Mouse (Mus musculus): ENCODE results near the gene Myadml2.

Gene Myadml2

DNA sequence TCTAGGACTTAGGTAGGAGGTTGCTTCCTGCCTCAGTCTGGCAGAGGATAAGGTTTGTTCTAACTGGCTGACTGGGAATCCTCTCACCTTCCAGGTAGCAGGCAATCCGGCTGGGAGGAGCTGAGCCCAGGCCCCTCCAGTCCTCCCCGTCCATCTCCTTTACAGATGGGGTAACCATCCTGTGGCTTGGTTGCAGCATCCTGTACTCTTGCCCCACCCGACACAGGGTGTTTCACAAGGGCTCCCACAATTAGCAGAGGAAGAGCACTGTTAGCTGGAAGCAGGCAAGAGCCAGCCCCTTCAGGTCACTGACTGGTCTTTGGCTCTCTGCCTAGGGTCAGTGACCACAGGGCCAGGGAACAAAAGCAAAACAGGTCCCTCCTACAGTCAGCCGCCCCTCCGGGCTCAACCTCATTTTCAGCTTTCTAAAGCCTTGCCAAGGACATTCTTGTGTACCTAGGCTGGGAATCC is 17.5 kb downstream of the Myadml2 start:
- DNase-seq (ENCODE audit: low spot score in 2 of 2), result peak in 1 of 2 experiments; percentile 35

DNA sequence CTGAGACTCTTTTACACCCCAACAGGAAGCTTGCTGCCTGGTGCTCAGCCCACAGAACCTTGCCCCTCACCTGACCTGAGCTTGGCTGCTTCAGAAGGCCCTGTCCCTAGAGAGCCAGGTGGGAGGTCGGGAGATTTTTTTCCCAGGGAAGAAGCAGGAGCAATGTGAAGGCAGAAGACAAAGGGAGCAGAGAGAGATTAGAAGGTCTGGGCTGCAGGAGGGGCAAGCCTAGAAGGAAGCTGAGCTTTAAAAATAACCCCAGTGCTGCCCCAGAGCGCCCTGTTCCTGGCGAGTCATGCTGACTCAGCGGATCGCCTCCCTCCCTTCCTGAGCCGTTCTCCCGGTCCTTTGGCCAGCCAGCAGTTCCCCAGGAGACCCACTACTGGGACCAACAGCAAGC is 18.0 kb downstream of the Myadml2 start:
- no peak for DNase-seq (ENCODE audit: low spot score in 2 of 2)

DNA sequence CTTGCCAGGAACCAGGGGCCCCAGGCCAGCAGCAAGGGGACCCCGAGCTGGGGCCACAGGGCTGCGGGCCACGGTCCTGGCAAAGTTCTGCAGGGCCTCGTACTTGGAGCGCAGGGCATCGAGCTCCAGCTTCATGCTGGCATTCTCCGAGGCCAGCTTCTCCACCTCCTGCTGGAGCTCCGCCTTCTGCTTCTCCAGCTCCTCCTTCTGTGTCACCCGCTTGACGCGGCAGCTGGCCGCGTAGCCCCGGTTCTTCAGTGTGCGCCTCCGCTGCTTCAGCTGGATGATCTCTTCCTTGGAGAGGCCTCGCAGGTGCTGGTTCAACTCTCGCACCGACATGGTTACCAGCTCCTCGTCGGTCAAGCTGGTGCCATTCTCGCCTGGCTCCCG is 18.6 kb downstream of the Myadml2 start:
- no peak for DNase-seq (ENCODE audit: low spot score in 2 of 2)

DNA sequence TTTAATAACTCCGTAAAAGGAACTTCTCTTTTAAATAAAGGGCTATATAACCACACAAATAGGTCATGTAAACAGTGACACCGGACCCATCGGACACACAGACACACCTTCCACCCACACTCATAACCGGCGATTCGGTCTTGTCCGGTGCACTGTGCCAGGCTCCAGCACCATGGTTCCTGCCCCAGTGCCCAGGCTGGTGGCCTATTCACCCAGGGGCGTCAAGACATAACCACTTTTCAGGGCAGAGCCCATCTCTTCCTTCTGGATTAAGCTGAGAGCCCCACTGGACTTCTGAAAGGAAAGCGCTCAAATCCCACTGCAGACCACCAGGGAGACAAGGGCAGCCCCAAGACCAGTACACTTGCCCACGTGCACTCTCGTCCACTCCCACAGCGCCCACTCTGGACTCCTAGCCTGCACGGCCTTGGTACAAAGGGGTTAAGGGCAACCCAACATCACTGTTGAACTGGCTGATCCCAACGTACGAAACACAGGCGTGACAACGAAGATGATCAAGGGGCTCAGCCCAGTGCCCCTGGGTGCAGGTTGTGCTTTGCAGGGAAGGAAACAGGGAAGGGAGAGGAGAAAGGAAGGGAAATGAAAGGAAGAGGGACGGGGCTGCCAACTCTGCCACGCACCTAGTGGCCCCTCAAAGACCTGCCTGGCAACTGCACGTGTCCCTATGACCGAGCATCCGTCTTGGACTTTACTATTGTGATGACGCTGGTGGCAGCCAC is 19.2 kb downstream of the Myadml2 start:
- peak in 1 of 2 experiments; percentile 28 for DNase-seq (ENCODE audit: low spot score in 2 of 2)

DNA sequence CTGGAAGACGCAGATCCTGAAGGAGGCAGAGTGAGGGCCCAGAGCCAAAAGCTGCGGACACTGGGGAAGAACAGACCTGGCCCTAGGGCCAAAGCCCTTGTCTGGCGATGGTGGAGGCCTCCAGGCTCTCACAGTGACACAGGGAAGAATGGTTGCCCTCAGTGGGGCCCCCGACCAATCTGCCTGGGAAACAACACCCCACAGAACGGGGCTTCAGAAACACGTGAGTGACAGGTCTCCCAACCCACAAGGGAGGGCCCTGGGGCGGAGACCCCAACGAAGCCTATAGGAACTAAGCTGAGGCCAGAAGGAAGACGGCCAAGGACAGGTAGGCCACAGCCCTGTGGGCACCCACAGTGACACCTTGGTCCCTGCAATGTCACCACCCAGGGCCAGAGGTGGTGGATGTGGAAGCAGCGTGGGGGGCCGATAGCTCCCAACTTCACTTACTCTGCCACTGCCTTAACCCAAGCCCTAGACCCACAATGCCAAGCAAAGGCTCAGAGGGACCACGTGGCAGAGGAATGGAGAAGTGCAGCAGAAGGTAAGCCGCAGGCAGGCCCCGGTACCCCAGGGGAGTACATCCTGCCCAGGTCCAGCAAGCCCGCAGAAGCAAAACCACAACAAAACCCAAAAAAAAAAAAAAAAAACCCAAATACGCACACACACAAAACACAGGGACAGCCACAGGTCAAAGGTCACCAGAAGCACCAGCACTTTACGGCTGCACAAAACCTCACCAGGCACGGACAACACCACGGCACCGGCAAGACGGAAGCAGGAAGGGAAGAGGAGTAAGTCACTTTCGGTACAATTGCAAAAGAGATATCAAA is 20.3 kb downstream of the Myadml2 start:
- DNase-seq (ENCODE audit: low spot score in 2 of 2), result peak in 1 of 2 experiments; percentile 44

DNA sequence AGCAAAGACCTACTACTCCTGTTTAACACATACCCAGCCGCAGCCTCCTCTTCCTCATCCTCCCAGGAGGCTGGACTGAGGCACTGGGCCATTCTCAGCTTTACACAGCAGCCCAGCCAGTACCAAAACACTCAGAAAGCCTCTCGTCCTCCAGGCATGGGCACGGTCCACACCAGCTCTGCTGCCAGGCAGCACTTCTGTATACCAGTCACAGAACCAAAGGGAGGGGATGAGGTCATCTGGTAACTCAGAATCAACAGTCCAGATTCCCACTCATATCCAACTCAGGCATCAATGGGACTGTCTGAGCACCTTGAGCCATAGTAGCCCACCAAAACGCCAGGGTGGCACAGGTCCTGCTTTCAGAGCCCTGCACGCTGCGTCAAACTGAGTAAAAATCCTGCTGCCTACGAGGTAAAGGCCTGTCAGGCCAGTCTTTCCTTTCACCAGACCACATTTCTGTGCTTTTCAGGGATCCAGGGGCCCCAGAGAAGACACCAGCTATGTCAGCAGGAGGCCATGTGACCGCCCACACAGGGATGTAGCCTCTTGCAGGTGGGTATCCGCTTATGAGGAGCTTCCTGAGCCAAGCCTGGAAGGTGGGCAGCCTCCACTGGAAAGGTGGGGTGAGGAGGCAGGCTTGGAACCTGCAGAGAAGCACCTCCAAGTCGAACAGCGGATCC is 21.0 kb downstream of the Myadml2 start:
- peak in 1 of 2 experiments; percentile 22 for DNase-seq (ENCODE audit: low spot score in 2 of 2)

DNA sequence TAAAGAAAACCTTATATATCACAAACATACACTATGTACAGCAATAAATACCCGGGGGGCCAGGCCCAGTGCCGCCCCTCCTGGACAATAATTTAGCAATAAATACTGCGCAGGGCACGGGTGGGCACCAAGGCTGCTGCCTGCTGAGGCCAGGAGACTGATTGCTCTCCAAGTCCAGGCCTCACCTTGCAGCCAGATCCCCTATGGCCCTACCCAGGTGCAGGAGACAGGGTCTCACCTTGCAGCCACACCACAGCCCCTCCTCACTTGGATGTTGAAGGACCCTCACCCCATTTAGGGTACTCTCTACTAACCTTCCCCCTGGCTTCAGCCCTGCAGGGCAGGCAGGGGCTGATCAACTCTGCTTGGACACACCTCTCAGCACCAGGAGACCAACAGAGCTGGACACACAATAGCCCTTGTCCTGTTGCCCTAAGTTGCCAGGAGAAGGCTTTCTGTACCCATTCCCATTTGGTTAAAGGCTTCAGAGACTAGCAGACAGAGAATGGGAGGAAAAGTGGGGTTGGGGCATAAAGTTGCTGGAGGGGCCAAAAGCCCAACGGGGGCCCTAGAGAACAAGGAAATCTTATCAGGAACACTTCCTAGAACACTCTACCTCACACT is 22.7 kb downstream of the Myadml2 start, which contains the start of gene Sirt7:
Gene Sirt7 (minus strand): TSS at position 89 of the 624 bp plus-strand sequence.
- DNase-seq (ENCODE audit: low spot score in 2 of 2), result no peak

DNA sequence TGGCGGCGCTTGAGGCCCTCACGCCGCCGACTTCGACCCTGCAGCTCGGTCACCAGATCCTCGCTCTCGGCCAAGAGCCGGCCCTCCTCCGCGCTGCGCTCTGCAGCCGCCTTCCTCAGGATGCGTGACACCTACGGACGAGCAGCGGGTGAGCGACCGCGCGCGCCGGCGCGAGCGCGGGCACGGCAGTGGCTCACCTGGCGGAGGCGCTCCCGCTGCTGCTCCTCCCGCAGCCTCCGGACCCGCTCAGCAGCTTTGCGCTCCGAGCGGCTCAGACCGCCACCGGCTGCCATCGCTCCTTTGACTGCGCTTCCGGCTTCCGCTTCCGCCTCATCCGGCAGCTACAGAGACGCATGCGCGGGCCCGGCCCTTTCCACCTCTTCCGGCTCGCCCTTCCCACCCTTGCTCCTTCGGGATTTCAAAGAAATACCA is 23.3 kb downstream of the Myadml2 start:
- peak; percentile 92 to 93 for DNase-seq (ENCODE audit: low spot score in 2 of 2)

DNA sequence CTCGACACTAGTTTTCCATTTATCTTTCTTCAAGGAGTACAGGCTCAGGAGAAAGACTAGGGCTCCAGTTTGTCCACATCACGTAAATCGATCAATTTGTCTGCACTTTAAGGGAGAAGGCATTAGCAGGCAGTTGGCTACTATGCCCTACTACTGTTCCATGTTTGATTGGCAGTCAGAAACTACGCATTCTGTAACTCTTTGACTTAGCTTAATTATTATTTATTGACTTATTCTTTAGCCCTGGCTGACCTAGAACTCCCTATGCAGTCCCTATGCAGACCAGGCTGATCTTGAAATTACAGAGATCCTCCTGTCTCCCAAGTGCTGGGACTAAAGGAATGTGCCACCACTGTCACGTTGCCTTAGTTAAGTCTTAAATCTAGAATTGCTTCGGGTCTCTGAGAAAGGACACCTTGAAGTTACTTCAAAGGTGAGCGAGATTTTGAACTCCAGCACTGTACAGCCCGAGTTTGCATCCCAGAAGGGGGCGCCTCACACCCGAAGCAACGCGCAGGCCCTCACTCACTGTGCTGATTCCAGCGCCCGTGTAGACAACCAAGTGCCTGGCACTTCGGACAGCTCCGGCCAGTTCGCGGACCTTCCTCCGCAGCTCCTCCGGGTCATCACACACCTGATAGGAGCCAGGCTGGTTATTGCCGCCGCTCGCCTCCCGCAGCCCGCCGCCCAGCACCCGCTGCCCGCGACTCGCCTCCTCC is 23.8 kb downstream of the Myadml2 start:
- DNase-seq (ENCODE audit: low spot score in 2 of 2), result peak; percentile 75 to 79

DNA sequence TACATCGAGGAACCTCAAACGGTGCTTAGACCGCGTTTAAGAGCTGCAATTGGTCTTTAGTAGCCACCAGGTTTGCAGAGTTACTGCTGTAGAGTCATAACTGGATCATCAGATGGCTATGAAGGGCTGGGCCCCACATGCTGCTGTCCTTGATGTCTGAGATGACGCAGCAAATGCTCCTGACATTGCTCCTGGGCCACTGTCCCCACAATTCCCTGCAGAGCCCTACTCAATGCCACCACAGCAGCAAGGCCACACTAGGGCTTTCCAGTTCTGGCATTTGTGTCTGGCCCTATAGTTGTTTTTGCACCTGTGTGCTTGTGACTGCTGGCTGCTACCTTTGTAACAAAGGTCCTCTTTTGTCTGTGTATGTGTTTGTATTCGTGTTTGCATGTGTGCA is 25.2 kb downstream of the Myadml2 start:
- DNase-seq (ENCODE audit: low spot score in 2 of 2), result no peak

DNA sequence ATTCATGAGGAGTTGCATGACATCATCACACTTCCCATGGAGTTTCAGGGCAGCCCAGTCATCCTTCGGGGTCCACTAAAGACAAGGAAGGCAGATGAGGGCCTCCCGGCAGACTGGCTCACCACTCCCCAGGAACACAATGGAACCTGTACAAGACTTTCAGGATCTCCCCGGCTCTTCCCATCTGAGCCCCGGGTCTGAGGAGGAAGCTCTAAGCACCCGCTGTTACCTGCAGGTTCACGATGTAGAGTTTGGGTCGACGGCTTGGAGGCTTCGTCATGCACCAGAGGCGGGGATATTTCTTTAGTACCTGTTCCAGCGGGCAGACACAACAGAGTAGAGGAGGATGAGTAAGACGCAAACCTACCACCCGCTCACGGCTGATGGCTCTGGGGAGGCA is 27.8 kb downstream of the Myadml2 start:
- peak in 1 of 2 experiments; percentile 26 for DNase-seq (ENCODE audit: low spot score in 2 of 2)

DNA sequence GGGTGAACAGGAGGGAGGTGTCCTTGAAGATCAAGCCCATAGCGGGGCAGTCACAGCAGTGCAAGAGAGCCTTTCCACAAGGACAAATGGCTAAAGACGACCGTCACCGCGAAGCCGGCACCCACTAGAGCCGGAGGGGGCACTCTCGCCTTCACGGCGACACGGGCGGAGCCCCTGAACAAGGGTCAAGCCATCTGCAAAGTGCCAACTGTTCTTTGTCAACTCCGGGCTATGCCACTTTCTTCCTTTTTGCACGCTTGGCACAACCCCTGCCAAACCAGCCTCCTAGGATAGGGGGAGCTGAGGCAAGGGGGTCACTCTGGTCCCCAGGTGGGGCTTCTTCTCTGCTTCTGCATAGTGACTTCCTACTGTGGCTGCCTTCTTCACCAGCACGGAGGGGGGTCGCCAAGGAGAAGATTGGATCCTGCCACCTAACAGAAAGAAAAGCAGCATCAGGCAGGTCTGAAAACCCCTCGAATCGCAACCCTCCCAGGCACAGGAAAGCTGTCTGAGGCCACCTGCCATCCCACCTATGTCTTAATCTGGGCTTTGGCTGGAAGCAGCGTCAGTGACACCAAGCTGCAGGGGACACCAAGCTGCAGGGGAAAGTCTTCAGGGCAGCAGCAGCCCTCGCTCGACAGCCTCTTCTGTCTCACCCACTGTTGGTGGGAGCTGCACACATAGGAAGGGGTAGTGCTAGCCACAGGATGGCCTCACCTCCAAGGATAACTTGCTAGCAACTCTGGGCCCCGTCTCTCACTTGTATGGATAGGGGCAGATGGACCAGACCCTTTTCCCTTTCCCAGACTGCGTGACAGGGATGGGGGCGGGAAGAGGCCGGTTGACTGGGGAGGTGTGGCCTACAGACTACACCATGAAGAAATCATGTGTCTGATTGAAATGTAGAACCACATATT is 29.1 kb downstream of the Myadml2 start:
- peak in 1 of 2 experiments; percentile 37 for DNase-seq (ENCODE audit: low spot score in 2 of 2)

DNA sequence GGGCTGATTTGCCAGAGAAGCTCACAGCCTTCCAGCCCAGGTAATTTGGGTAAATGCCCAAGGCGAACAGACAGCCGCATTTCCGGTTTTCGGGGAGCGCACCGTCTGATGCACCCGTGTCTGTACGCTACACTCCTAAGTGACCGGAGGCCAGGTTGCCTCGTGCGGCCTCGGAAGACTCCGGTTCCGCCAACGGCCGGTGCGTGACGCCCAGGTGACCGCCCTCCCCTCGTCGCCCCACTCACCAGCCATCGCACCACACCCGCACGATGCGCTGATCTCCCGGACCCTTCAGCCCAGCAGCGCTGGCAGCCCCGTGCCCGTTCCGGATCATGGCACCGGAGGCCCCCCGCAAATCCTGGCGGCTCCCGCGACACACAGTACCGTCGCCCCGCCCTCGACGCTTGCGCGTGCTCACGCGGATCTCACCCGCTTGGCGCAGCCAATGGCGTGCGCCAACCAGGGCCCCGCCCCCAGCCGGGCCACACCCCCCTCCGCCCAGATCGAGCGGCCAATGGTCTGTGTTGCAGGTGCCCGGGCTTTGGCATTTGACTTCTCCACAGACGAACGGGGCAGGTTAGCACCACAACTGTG is 30.3 kb downstream of the Myadml2 start, which contains the start of gene Pcyt2:
Gene Pcyt2 (minus strand): TSS at position 418 of the 594 bp plus-strand sequence.
- DNase-seq (ENCODE audit: low spot score in 2 of 2), result peak; percentile 94

DNA sequence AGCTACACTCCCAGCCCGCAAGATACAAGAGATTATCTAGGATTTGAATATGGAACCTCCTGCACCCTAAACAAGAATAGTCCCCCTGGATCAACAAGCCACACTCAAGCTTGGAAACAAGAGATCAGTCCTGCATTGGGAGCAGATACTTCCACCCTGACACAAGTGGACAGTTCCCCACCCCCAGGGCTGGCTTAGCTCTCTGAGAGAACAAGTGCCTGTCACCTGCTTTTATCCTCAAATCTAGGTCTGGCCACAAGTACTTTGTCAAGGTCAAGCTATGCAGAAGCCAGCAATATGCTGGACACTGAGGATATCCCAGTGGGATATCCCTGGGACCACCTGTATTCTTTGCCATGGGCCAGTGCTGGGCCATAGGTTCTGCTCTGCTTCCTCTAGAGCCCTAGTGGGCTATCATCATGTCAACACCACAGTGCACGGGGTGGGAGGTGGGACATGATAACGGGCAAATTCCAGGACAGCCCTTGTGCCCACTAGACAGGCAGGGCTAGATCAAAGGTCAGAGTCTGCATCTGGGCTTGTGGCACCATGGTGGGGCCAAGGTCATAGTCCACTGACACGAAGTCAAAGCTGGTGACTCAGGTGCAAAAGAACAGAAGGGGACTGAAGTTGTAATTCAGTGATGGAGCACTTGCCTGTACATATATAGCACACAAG is 31.2 kb downstream of the Myadml2 start:
- peak in 1 of 2 experiments; percentile 32 for DNase-seq (ENCODE audit: low spot score in 2 of 2)

DNA sequence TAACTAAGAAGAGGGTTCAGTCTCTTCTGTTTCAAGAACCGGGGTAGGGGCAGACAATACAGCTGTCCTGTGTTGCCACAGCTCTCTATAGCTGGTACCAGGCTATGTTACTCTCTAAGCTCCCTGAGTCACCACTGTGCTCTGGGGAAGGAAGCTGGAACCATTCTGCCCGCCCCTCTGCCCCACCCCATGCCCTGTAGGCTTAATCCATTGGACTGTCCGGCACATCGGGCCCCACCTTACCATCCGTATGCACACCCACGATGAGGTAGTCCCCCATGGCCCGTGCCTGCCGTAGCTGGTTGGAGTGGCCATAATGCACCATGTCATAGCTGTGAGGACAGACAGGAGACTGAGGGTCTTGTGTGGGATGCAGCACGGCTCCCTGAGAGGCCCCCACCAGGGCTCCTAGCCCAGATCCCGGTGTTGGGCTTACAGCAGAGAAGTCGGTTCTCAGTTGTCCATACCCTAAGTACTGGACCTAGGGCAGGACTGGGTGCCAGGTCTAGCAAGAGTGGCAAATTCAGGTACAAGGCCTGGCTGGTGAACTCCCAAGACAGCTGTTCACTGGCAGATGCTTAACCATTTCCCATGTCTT is 32.3 kb downstream of the Myadml2 start:
- DNase-seq (ENCODE audit: low spot score in 2 of 2), result peak in 1 of 2 experiments; percentile 32

DNA sequence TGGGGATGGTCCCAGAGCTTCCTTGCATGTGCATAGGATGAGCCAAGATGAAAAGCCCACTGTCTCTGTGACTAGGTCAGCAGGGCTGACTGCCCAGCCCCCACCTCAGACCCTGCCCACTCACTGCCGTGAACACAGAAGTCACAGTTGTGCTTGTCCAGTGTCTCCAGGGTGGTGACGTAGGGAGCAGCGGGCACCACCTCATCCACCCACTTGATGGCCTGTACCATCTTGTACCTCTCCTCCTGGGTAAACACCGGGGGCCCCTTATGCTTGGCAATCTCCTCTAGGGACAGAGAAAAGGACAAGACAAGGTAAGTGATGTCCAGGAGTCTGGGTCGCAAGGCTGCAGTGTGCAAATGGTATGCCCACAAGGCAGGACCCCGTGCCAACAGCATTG is 32.8 kb downstream of the Myadml2 start:
- DNase-seq (ENCODE audit: low spot score in 2 of 2), result peak in 1 of 2 experiments; percentile 29

DNA sequence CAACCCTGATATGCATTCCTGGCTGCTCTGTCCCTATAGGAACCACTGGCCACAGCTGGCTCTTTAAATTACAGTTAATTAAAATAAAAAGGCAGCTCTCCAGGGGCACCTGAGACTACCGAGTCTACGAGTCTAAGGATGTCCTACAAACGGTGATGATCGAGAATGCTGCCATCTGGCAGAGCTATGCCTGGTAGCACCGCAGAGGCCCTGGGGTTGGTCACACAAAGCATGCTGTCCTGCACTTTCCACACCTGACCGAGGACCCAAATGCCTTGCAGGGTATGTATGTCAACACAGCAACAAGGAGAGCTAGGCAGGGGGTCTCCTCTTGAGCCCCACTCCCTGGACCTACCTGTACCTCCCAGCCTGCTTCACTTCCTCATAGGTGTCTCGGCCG is 34.0 kb downstream of the Myadml2 start:
- peak in 1 of 2 experiments; percentile 29 for DNase-seq (ENCODE audit: low spot score in 2 of 2)

DNA sequence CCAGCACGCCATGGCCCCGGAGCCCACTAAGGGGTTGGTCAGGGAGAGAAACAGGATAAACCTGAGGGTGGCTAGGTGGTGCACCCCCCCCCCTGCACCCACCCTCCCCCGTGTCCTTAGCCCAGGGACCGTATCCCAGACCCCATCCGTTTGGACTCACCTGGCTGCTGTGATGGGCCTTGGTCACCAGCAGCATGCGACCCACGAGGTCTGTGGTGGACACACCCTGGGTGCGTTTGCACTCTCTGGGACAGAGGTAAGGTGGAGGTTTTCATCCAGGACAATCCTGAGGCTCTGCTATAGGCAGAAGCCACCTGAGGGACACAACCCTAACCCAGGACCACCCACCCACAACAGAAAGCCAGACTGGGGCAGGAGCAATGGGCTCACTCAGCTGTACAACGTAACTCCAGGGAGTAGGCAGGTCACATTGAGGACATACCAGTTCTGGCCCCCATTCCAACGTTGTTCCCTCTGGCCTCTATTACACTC is 34.4 kb downstream of the Myadml2 start:
- peak in 1 of 2 experiments; percentile 27 for DNase-seq (ENCODE audit: low spot score in 2 of 2)
